Mouse (Mus musculus) heart, embryonic 12.5 days (tissue): ENCODE results near the gene Gm49345. TPM values are rescaled to one million over a fixed set of nuclear protein-coding genes. Genes with fewer than 3 reads are reported as not detected.
"Not testable (repeated sequence)": the region's sequence is repeated elsewhere in the genome, so short reads cannot be mapped to it uniquely, and the experiment has no call there.

Experiments
- ATAC-seq: fragments of 200-750 bp; cut with Nextera tagmentation; 2 replicates; pipeline ENCODE4 v1.8.0; 2017; ENCODE audit warnings: moderate TSS enrichment, moderate library complexity; ENCODE audit not compliant: insufficient number of reproducible peaks, low FRiP score
- H3K27ac ChIP-seq: fragments of 300-500 bp; sonication (generic); 2 replicates; pipeline ENCODE4 v1.5.1; 2016; ENCODE audit warnings: mild to moderate bottlenecking, moderate library complexity; ENCODE audit not compliant: poor library complexity, severe bottlenecking
- H3K27me3 ChIP-seq: fragments of 300-500 bp; sonication (generic); replicated peaks from 2 replicates; pipeline ENCODE4 v1.6.1; 2016; ENCODE audit warnings: mild to moderate bottlenecking, moderate library complexity
- H3K36me3 ChIP-seq: fragments of 300-500 bp; sonication (generic); 2 replicates; pipeline ENCODE4 v1.6.1; 2016; ENCODE audit warnings: mild to moderate bottlenecking, moderate library complexity
- H3K4me1 ChIP-seq: fragments of 300-500 bp; sonication (generic); replicated peaks from 2 replicates; pipeline ENCODE4 v1.6.1; 2016; ENCODE audit warnings: mild to moderate bottlenecking
- H3K4me2 ChIP-seq: fragments of 300-500 bp; sonication (generic); 2 replicates; pipeline ENCODE4 v1.6.1; 2016; ENCODE audit warnings: mild to moderate bottlenecking, moderate library complexity
- H3K4me3 ChIP-seq: fragments of 300-500 bp; sonication (generic); 2 replicates; pipeline ENCODE4 v1.5.1; 2016; ENCODE audit warnings: mild to moderate bottlenecking
- H3K9ac ChIP-seq: fragments of 300-500 bp; sonication (generic); 2 replicates; pipeline ENCODE4 v1.6.1; 2016; ENCODE audit warnings: mild to moderate bottlenecking, moderate library complexity
- H3K9me3 ChIP-seq: fragments of 300-500 bp; sonication (generic); replicated peaks from 2 replicates; pipeline ENCODE4 v1.6.1; 2016; ENCODE audit warnings: mild to moderate bottlenecking, moderate library complexity
- WGBS: fragments of 180-500 bp; shearing (Covaris S2); methylation state at CpG from one replicate; pipeline ENCODE4 v1.1.7; 2016; 5-methylcytosine and 5-hydroxymethylcytosine counted together
- polyA plus RNA-seq: library from polyadenylated mRNA; unstranded; fragments of >200 nt; fragmentation: Nextera tagmentation; extraction: Ambion mirVana; gene quantifications from 2 replicates; pipeline ENCODE4 v1.2.1, GENCODE M21; 2016

Gm49345 gene
- not detected in 2 replicates for polyA plus RNA-seq

- Histone ChIP-seq H3K36me3 (no peaks in the 10 kb centered on the region), H3K4me3 (peak within 1 kb of the TSS; percentile 97), H3K27me3 (no peaks in the 10 kb centered on the region), H3K27ac (peak within 1 kb of the TSS; percentile 41; the same call in 1 of the 2 replicates), H3K9me3 (no peaks in the 10 kb centered on the region), H3K4me1 (0 out of 2 replicates have a peak, but pooled peaks cover 2% of the 10 kb centered on the region), H3K4me2 (peak within 1 kb of the TSS; percentile 56), H3K9ac (peak within 1 kb of the TSS; percentile 83)
- WGBS: under 1% methylated on average over 19 of the region's 19 CpGs
- peak; percentile 98 for ATAC-seq
These were observed at the start of gene Gm49345, which contains the start of gene Zfp729a for GRCm38 (mm10) chr13:67637294-67638007. Gene Gm49345 (minus strand): TSS chr13:67637769. Gene Zfp729a (minus strand): TSS chr13:67637791.

DNA sequence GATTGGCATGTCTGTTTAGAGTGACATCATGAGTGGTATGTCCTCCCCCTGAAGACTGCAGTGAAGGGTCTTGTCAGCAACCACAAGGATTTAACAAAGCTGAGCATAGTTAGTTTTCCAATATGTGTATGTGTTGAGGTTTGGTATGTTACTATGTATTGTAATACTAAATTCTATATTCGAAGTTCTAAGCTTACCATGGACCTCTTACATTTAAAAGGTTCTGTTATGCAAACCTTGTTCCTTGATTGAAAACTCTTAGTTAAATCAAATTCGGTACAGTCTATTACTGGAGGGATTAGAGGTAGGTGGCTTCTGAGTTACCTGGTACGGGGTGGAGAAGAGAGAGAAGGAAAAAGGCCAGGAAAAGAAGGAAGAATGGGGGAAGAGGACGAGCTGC, 49.4 kb upstream of the Gm49345 start, which contains the start of gene Zfp738:
TSS of gene Zfp738 (minus strand) at position 101 of the 400 bp plus-strand sequence.
- no peak for ATAC-seq
- H3K4me3 ChIP-seq: no peak within 1 kb of the TSS
- H3K36me3 ChIP-seq: no peaks in the 10 kb centered on the region
- no peak within 1 kb of the TSS for H3K4me2 ChIP-seq
- H3K27me3 ChIP-seq: no peaks in the 10 kb centered on the region
- 0 out of 2 replicates have a peak, but pooled peaks cover 2% of the 10 kb centered on the region for H3K4me1 ChIP-seq
- H3K9me3 ChIP-seq: no peaks in the 10 kb centered on the region
- WGBS: 72% methylated on average over 4 of the region's 4 CpGs
- H3K9ac ChIP-seq: no peak within 1 kb of the TSS
- H3K27ac ChIP-seq: no peak within 1 kb of the TSS

GRCm38 (mm10) chr13:67683841-67684240, 46.3 kb upstream of the Gm49345 start:
- not testable (repeated sequence) for H3K4me1 ChIP-seq, H3K9ac ChIP-seq, H3K36me3 ChIP-seq, H3K27ac ChIP-seq, H3K27me3 ChIP-seq, H3K9me3 ChIP-seq
- peak overlapping the region; percentile 93 for H3K4me3 ChIP-seq
- peak overlapping the region; percentile 86; the same call in 1 of the 2 replicates for H3K4me2 ChIP-seq
- ATAC-seq: 0 out of 2 replicates have a peak, but pooled peaks have one; percentile 20
- WGBS: 79% methylated on average over 2 of the region's 2 CpGs

GRCm38 (mm10) chr13:67682959-67683735, 45.6 kb upstream of the Gm49345 start:
- H3K27me3 ChIP-seq, H3K4me1 ChIP-seq, H3K36me3 ChIP-seq, H3K9me3 ChIP-seq, H3K27ac ChIP-seq: not testable (repeated sequence)
- Histone ChIP-seq H3K4me2 (peak overlapping the region; percentile 86), H3K4me3 (peak overlapping the region; percentile 93), H3K9ac (peak overlapping the region; percentile 86)
- 20% methylated on average over 16 of the region's 16 CpGs for WGBS
- ATAC-seq: peak; percentile 100

DNA sequence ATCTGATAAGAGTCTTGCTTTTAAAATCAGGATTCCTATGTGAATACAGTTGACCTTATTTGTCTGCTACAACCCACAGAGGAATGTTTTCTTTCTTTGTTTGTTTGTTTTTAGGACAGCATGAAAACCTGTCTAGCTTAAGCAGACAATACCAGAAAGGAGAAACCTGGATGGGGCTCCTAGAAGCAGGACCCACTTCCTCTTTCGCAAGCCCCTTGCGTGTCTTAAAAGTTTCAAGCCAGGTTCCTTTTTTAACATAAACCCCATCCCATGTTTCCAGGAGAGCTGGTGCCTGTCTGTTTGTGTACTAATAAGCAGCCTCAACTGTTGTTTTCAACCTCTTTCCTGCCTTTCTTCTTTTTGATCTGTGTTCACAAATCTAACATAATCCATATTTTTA, 37.3 kb upstream of the Gm49345 start:
- Histone ChIP-seq H3K36me3 (peaks cover 7% of the 10 kb centered on the region), H3K27me3 (no peaks in the 10 kb centered on the region), H3K27ac (no peak overlapping the region), H3K4me2 (no peak overlapping the region), H3K4me3 (no peak overlapping the region), H3K9ac (no peak overlapping the region), H3K4me1 (no peaks in the 10 kb centered on the region), H3K9me3 (no peaks in the 10 kb centered on the region)
- no peak for ATAC-seq
- WGBS: 91% methylated on average over 2 of the region's 2 CpGs

GRCm38 (mm10) chr13:67652496-67652895, 14.9 kb upstream of the Gm49345 start:
- no peaks in the 10 kb centered on the region for H3K36me3 ChIP-seq
- no peaks in the 10 kb centered on the region for H3K4me1 ChIP-seq
- no peak overlapping the region for H3K4me2 ChIP-seq
- H3K9me3 ChIP-seq: no peaks in the 10 kb centered on the region
- no peak overlapping the region for H3K9ac ChIP-seq
- no peak overlapping the region for H3K4me3 ChIP-seq
- ATAC-seq: no peak
- H3K27me3 ChIP-seq: no peaks in the 10 kb centered on the region
- no peak overlapping the region for H3K27ac ChIP-seq
- 57% methylated on average over 3 of the region's 3 CpGs for WGBS

DNA sequence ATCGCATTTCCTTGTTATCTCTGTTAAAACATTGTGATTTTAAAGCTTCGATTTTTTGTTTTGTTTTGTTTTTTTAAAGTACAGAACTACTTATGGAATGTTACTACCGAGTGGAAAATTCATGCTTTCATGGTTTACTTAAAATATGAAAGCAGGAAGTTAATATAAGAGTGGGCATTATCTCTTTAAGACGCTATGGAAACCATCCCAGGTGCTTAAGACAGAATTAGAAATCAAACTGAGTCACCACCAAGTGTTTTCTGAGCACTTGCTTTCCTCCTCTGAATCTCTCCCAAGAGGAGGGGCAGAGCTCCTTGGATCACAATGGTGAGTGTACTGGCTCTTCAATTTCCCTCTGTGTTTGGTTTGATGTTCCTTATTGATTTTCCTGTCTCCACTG, 27.5 kb downstream of the Gm49345 start:
- Histone ChIP-seq H3K27ac (no peak overlapping the region), H3K9ac (no peak overlapping the region), H3K4me3 (no peak overlapping the region), H3K4me2 (no peak overlapping the region), H3K9me3 (no peaks in the 10 kb centered on the region; the same call in 1 of the 2 replicates), H3K27me3 (no peaks in the 10 kb centered on the region), H3K36me3 (peaks cover 2% of the 10 kb centered on the region; the same call in 1 of the 2 replicates), H3K4me1 (peaks cover 3% of the 10 kb centered on the region)
- no peak for ATAC-seq
- WGBS: 83% methylated on average over 4 of the region's 4 CpGs

DNA sequence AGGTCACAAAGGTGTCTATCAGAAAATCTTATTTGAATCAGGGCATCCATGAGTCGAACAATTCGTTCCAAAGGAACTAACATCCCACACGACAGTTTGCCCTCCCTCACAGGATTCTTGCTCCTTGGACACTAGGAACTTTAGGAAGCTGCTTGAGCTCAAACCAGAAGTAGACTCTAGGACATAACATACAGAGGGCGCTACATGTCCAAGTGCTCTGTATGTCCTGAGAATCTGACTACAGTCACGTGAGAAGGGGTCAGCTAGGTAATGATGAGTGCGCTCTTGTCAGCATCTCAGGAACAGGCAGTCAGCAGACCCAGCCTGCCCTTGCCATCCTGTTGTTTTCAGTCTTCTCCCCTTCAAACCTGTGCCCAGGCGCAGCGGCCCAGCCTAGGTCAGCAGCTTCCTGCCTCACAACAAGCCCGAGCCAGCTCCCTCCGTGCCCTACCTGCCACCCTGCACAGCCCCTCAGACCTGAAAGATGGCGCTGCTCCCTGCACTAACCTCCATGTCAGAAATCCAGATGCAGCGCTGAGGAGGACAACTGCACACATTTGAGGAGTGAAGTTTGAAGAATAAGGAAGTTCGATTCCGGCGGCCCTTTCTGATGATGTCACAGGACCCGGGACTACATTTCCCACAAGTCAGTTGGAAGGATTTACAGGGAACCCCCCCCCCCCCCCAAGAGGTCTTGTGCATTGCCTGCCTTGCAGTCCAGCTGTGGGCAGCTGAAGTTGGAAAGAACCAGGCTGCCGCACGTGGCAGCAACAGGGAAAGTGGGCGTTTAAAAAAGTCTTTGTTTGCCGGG, 28.3 kb downstream of the Gm49345 start, which contains the start of gene Zfp729b:
TSS of gene Zfp729b (minus strand) at position 642 of the 811 bp plus-strand sequence.
- Histone ChIP-seq H3K4me3 (peak within 1 kb of the TSS; percentile 90), H3K27me3 (no peaks in the 10 kb centered on the region), H3K9me3 (no peaks in the 10 kb centered on the region; the same call in 1 of the 2 replicates), H3K4me1 (peaks cover 3% of the 10 kb centered on the region), H3K27ac (peak within 1 kb of the TSS; percentile 68), H3K36me3 (peaks cover 2% of the 10 kb centered on the region; the same call in 1 of the 2 replicates), H3K9ac (peak within 1 kb of the TSS; percentile 82), H3K4me2 (peak within 1 kb of the TSS; percentile 74)
- ATAC-seq: peak; percentile 97
- WGBS: 3% methylated on average over 20 of the region's 20 CpGs

DNA sequence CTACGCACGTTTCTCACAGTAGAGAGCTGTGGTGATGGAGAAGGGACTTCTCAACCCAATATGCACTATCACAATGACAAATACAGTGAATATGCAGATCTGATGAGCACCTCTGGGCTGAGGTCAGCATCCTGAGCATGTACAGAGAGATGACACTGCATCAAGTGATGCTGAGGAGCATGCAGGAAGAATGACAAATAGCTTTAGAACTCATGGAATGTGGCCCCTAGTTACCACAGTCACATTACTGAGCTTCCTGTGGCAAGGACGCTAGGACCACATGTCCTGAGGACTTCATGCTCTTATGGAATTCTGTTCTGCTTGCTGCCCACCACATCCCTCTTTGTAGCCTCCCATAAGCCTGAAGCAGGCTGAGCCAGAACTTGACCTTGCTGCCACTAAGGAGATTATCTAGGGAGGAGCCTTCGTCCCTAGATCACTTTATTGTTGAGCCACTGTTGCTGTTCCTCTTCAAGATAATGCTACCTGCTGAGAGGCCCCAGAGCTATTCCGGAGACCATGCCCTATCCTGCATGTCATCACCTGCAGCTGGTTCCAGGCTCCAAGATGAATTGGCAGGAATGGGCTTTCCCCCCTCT, 64.9 kb downstream of the Gm49345 start:
- 0 out of 2 replicates have a peak, but pooled peaks cover 3% of the 10 kb centered on the region for H3K9me3 ChIP-seq
- H3K36me3 ChIP-seq: no peaks in the 10 kb centered on the region
- ATAC-seq: no peak
- H3K27me3 ChIP-seq: no peaks in the 10 kb centered on the region
- H3K4me2 ChIP-seq: no peak overlapping the region
- H3K27ac ChIP-seq: no peak overlapping the region
- H3K4me1 ChIP-seq: no peaks in the 10 kb centered on the region
- WGBS: 59% methylated on average over 5 of the region's 5 CpGs
- H3K9ac ChIP-seq: no peak overlapping the region
- H3K4me3 ChIP-seq: no peak overlapping the region

DNA sequence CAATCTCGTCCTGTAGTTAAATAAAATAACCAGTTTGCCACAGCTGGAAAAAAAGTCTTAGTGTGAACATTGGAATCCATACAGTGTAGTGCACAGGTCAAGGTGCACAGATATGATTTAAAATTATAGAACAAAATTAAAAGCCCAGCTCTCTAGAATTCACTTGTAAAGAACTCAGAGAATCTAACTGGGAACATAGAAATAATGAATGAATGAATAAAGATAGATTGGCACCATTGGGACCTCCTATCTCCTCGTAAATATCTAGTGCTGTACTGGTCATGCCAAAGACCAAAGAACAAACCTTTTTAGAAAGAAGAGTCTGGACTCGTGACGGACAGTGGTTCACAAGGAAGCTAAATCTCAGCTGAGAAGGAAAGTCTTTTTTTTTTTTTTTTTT, 83.8 kb downstream of the Gm49345 start, which contains the start of gene Zfp748:
TSS of gene Zfp748 (minus strand) at position 101 of the 400 bp plus-strand sequence.
- Histone ChIP-seq H3K9me3 (no peaks in the 10 kb centered on the region), H3K36me3 (no peaks in the 10 kb centered on the region), H3K4me3 (peak within 1 kb of the TSS; percentile 75), H3K9ac (peak within 1 kb of the TSS; percentile 85), H3K27ac (peak within 1 kb of the TSS; percentile 76), H3K4me2 (peak within 1 kb of the TSS; percentile 70), H3K4me1 (peaks cover 11% of the 10 kb centered on the region), H3K27me3 (no peaks in the 10 kb centered on the region)
- 75% methylated on average over 4 of the region's 4 CpGs for WGBS
- no peak for ATAC-seq
